Mouse (Mus musculus) cortical plate, adult 2 months (tissue): ENCODE data around the gene Mbtps1.

Source experiments
- CTCF ChIP-seq: fragments of 200-500 bp; IDR thresholded peaks from 2 replicates; pipeline ENCODE4 v1.5.1; 2011; ENCODE audit warnings: mild to moderate bottlenecking, control low read depth, low read length; ENCODE audit not compliant: insufficient read depth; ENCODE audit errors: extremely low read depth
- POLR2A ChIP-seq: fragments of 200-500 bp; IDR thresholded peaks from 2 replicates; pipeline ENCODE4 v1.6.1; 2011; ENCODE audit warnings: mild to moderate bottlenecking, low read length, control low read depth; ENCODE audit not compliant: insufficient read depth; ENCODE audit errors: extremely low read depth

- TF ChIP-seq CTCF (no peak), POLR2A (no peak)
Measured at GRCm38 (mm10) chr8:119569881-119570280, 11.3 kb upstream of the Mbtps1 start.
